Mouse (Mus musculus) CH12.LX (cell line): ENCODE results near the gene Rhcg. TPM values are rescaled to one million over a fixed set of nuclear protein-coding genes. Genes with fewer than 3 reads are reported as not detected.

Experiments
- DNase-seq: peaks from one replicate; pipeline ENCODE4 v3.0.0-alpha.2; 2013; ENCODE audit errors: extremely low read depth
- H3K27ac ChIP-seq: 2 replicates; pipeline ENCODE4 v1.5.1; 2012; ENCODE audit warnings: low read depth, mild to moderate bottlenecking, control low read depth, moderate library complexity; ENCODE audit not compliant: insufficient read depth
- H3K27me3 ChIP-seq: replicated peaks from 2 replicates; pipeline ENCODE3; 2012; ENCODE audit warnings: inconsistent platforms
- H3K36me3 ChIP-seq, 2 experiments: replicated peaks in 1 of 2; 2 replicates each; pipeline versions ENCODE3 to v1.6.1; 2012; ENCODE audit warnings: inconsistent platforms in 1 of 2, low read length in 1 of 2, mild to moderate bottlenecking in 1 of 2, mixed read lengths in 1 of 2, moderate library complexity in 1 of 2; ENCODE audit not compliant: control insufficient read depth in 1 of 2, insufficient read depth in 1 of 2
- H3K4me1 ChIP-seq, 2 experiments: 2 replicates each; pipeline ENCODE4 v1.6.1; 2012; ENCODE audit warnings: inconsistent platforms in 1 of 2, moderate library complexity in 1 of 2; ENCODE audit not compliant: insufficient read depth in 2 of 2, control insufficient read depth in 1 of 2
- H3K4me2 ChIP-seq: 2 replicates; pipeline ENCODE4 v1.6.1; 2012; ENCODE audit warnings: low read depth, mild to moderate bottlenecking, control low read depth; ENCODE audit not compliant: poor library complexity, insufficient read depth, severe bottlenecking
- H3K4me3 ChIP-seq, 3 experiments: fragments of 150-350 bp in 1 of 3; sonication (generic) in 1 of 3; replicated peaks in 1 of 3; 2 replicates each; pipeline versions ENCODE3 to v1.5.1; 2011 to 2012; ENCODE audit warnings: low read depth in 2 of 3, low read length in 2 of 3, mild to moderate bottlenecking in 2 of 3, moderate library complexity in 2 of 3, control low read depth in 1 of 3, improper control_type of control experiment in 1 of 3, inconsistent platforms in 1 of 3, mixed read lengths in 1 of 3; ENCODE audit not compliant: poor library complexity in 1 of 3
- H3K79me2 ChIP-seq: replicated peaks from 2 replicates; pipeline ENCODE4 v1.6.1; 2012; ENCODE audit warnings: mild to moderate bottlenecking, moderate library complexity; ENCODE audit not compliant: control insufficient read depth, poor library complexity, insufficient read depth, severe bottlenecking; ENCODE audit errors: extremely low read depth
- H3K9ac ChIP-seq: 2 replicates; pipeline ENCODE4 v1.6.1; 2012; ENCODE audit warnings: low read depth, mild to moderate bottlenecking, control low read depth, moderate library complexity; ENCODE audit not compliant: insufficient read depth
- H3K9me3 ChIP-seq: replicated peaks from 2 replicates; pipeline ENCODE3; 2012; ENCODE audit warnings: low read length, inconsistent platforms, mixed read lengths
- CHD2 ChIP-seq: IDR thresholded peaks from 2 replicates; pipeline ENCODE4 v1.6.1; 2011; ENCODE audit warnings: low read length, improper control_type of control experiment
- CTCF ChIP-seq, 2 experiments: IDR thresholded peaks in 1 of 2; conservative IDR thresholded peaks in 1 of 2; 2 replicates each; pipeline ENCODE4 v1.5.1; 2011 to 2012; ENCODE audit warnings: low read depth in 2 of 2, low read length in 2 of 2, improper control_type of control experiment in 1 of 2, inconsistent platforms in 1 of 2, mild to moderate bottlenecking in 1 of 2, moderate library complexity in 1 of 2
- ELF1 ChIP-seq: IDR thresholded peaks from 2 replicates; pipeline ENCODE4 v1.6.1; 2014; ENCODE audit warnings: low read depth, mild to moderate bottlenecking, inconsistent platforms, low read length, improper control_type of control experiment
- GABPA ChIP-seq: IDR thresholded peaks from 2 replicates; pipeline ENCODE4 v1.6.1; 2012; ENCODE audit warnings: low read depth, low read length, improper control_type of control experiment, inconsistent platforms; ENCODE audit not compliant: insufficient replicate concordance
- MAFK ChIP-seq: IDR thresholded peaks from 2 replicates; pipeline ENCODE4 v1.6.1; 2011; ENCODE audit warnings: low read length, improper control_type of control experiment; ENCODE audit not compliant: insufficient replicate concordance
- MAX ChIP-seq: IDR thresholded peaks from 2 replicates; pipeline ENCODE4 v1.6.1; 2011; ENCODE audit warnings: low read length, improper control_type of control experiment
- MEF2A ChIP-seq: IDR thresholded peaks from 2 replicates; pipeline ENCODE4 v1.6.1; 2014; ENCODE audit warnings: low read depth, mild to moderate bottlenecking, inconsistent platforms, low read length, improper control_type of control experiment, borderline replicate concordance
- NELFE ChIP-seq: IDR thresholded peaks from 2 replicates; pipeline ENCODE4 v1.6.1; 2011; ENCODE audit warnings: low read depth, low read length, improper control_type of control experiment
- POLR2AphosphoS2 ChIP-seq: IDR thresholded peaks from 2 replicates; pipeline ENCODE4 v1.6.1; 2011; ENCODE audit warnings: low read depth, low read length, improper control_type of control experiment
- RAD21 ChIP-seq: IDR thresholded peaks from 2 replicates; pipeline ENCODE4 v1.6.1; 2011; ENCODE audit warnings: low read depth, mild to moderate bottlenecking, low read length, improper control_type of control experiment, moderate library complexity
- RCOR1 ChIP-seq: conservative IDR thresholded peaks from 2 replicates; pipeline ENCODE4 v1.6.1; 2012; ENCODE audit warnings: low read depth, mild to moderate bottlenecking, inconsistent platforms, low read length, improper control_type of control experiment
- SMC3 ChIP-seq: IDR thresholded peaks from 2 replicates; pipeline ENCODE4 v1.6.1; 2011; ENCODE audit warnings: low read depth, low read length, improper control_type of control experiment
- TBP ChIP-seq: conservative IDR thresholded peaks from 2 replicates; pipeline ENCODE4 v1.6.1; 2011; ENCODE audit warnings: low read depth, low read length, improper control_type of control experiment
- TCF12 ChIP-seq: IDR thresholded peaks from 2 replicates; pipeline ENCODE4 v1.6.1; 2014; ENCODE audit warnings: low read depth, mild to moderate bottlenecking, inconsistent platforms, low read length, improper control_type of control experiment
- ZC3H11A ChIP-seq: IDR thresholded peaks from 2 replicates; pipeline ENCODE4 v1.6.1; 2012; ENCODE audit warnings: low read depth, mild to moderate bottlenecking, inconsistent platforms, low read length, improper control_type of control experiment
- ZKSCAN1 ChIP-seq: IDR thresholded peaks from 2 replicates; pipeline ENCODE4 v1.6.1; 2012; ENCODE audit warnings: low read depth, inconsistent platforms, low read length, improper control_type of control experiment, borderline replicate concordance
- ZNF384 ChIP-seq: IDR thresholded peaks from 2 replicates; pipeline ENCODE4 v1.6.1; 2012; ENCODE audit warnings: low read depth, low read length, improper control_type of control experiment, inconsistent platforms
- dilution Hi-C: fragments of 300-500 bp; cut with MboI; formaldehyde crosslinking; loops from 2 replicates; pipeline ENCODE4 v1.14.3; 2020; ENCODE audit warnings: low sequenced_read_pairs; ENCODE audit not compliant: extremely low pct_unique_long_range_greater_than_20kb, extremely low pct_ligation_motif_present
- in situ Hi-C: fragments of 300-500 bp; cut with MboI; formaldehyde crosslinking; loops from 3 replicates; pipeline ENCODE4 v1.14.3; 2019; ENCODE audit warnings: low sequenced_read_pairs, low pct_ligation_motif_present, low pct_unique_long_range_greater_than_20kb, mixed read lengths
- polyA plus RNA-seq: library from polyadenylated mRNA; unstranded; fragments of >175 nt; gene quantifications from 2 replicates; pipeline ENCODE4 v1.2.1, GENCODE M21; 2012; ENCODE audit warnings: low read depth; ENCODE audit not compliant: insufficient read length
- total RNA-seq, 2 experiments: library from RNA; depleted of rRNA; stranded (reverse); fragments of 300-350 nt in 1 of 2; fragments of >200 nt in 1 of 2; gene quantifications; 2 replicates each; pipeline ENCODE4 v1.2.3; 2012 to 2014

The Rhcg gene
- total and polyA plus RNA-seq, 3 experiments, result not detected

GRCm38 (mm10) chr7:79594854-79595253 is 22.6 kb downstream of the Rhcg start:
- no peak overlapping the region for H3K4me3 ChIP-seq
- no peaks in the 10 kb centered on the region for H3K79me2 ChIP-seq
- peak; percentile 86 for TF ChIP-seq RAD21
- no peak for TF ChIP-seq ZKSCAN1
- TF ChIP-seq MAFK, result no peak
- TF ChIP-seq POLR2AphosphoS2, result no peak
- TF ChIP-seq ELF1, result no peak
- TF ChIP-seq TCF12, result no peak
- no peak for TF ChIP-seq ZNF384
- TF ChIP-seq RCOR1, result no peak
- TF ChIP-seq SMC3, result peak; percentile 84
- peak; percentile 85 to 90 for TF ChIP-seq CTCF (conservative IDR thresholded peaks at IDR 0.05 in 1 of 2, IDR thresholded peaks at IDR 0.05 in 1 of 2; ENCODE audit: low read depth in 2 of 2, low read length in 2 of 2)
- peak; percentile 69 for DNase-seq
- dilution Hi-C loops (no loop called here), in situ Hi-C loops (no loop called here)
- H3K4me2 ChIP-seq, result no peak overlapping the region
- no peaks in the 10 kb centered on the region for H3K36me3 ChIP-seq
- H3K9me3 ChIP-seq, result no peaks in the 10 kb centered on the region
- peaks cover 3 to 5% of the 10 kb centered on the region in 2 experiments; a peak in 3 of 4 replicates for H3K4me1 ChIP-seq
- H3K9ac ChIP-seq, result no peak overlapping the region
- H3K27me3 ChIP-seq, result peaks cover 97% of the 10 kb centered on the region
- H3K27ac ChIP-seq, result no peak overlapping the region

- no peaks in the 10 kb centered on the region for H3K79me2 ChIP-seq
- H3K27ac ChIP-seq, result no peak overlapping the region
- in situ Hi-C loops (no loop called here), dilution Hi-C loops (no loop called here)
- no peaks in the 10 kb centered on the region for H3K36me3 ChIP-seq
- peaks cover 8% of the 10 kb centered on the region for H3K9me3 ChIP-seq
- H3K27me3 ChIP-seq, result peaks cover 95% of the 10 kb centered on the region
- H3K4me2 ChIP-seq, result peak overlapping the region; percentile 43
- peak overlapping the region in 1 of 3 experiments; percentile 28 for H3K4me3 ChIP-seq
- H3K4me1 ChIP-seq, result peaks cover 3 to 5% of the 10 kb centered on the region in 2 experiments; a peak in 3 of 4 replicates
- DNase-seq, result no peak
- TF ChIP-seq TBP (no peak), ZKSCAN1 (no peak), SMC3 (no peak), ZC3H11A (no peak), CHD2 (no peak), MAX (no peak), GABPA (no peak), MEF2A (no peak), ELF1 (no peak), NELFE (no peak), ZNF384 (no peak)
- H3K9ac ChIP-seq, result no peak overlapping the region
Observed at GRCm38 (mm10) chr7:79591812-79592731, 25.4 kb downstream of the Rhcg start.
